Mouse (Mus musculus) spleen, postnatal 36 days (tissue): ENCODE data around the gene Dvl3.
A peak's percentile ranks its signal among the peaks of the same experiment; 100 is the strongest.

Experiments used
- DNase-seq, 2 experiments: peaks; one replicate each; pipeline ENCODE4 v3.0.0; 2022; ENCODE audit warnings: low spot score in 2 of 2, mixed read lengths in 1 of 2

Dvl3 gene

GRCm38 (mm10) chr16:20540438-20540837, 23.7 kb downstream of the Dvl3 start:
- no peak for DNase-seq

- no peak for DNase-seq
Measured at GRCm38 (mm10) chr16:20545696-20546095, 28.9 kb downstream of the Dvl3 start.

DNA sequence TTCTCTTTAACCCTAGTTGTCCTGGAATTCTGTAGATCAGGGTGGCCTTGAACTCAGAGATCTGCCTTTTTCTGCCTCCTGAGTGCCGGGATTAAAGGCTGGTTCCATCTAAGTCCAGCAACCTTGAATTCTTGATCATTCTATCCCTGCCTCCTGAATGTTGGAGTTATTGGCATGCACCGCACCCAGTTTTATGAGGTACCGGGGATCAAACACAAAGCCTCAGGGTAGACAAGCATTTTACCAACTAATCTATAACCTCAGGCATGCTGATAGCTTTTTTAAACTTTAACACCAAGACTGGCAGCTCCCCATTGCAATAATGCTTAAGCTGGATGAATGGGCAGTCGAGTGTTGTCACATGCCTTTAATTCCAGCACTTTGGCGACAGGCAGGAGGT, 30.6 kb downstream of the Dvl3 start:
- DNase-seq = no peak

DNA sequence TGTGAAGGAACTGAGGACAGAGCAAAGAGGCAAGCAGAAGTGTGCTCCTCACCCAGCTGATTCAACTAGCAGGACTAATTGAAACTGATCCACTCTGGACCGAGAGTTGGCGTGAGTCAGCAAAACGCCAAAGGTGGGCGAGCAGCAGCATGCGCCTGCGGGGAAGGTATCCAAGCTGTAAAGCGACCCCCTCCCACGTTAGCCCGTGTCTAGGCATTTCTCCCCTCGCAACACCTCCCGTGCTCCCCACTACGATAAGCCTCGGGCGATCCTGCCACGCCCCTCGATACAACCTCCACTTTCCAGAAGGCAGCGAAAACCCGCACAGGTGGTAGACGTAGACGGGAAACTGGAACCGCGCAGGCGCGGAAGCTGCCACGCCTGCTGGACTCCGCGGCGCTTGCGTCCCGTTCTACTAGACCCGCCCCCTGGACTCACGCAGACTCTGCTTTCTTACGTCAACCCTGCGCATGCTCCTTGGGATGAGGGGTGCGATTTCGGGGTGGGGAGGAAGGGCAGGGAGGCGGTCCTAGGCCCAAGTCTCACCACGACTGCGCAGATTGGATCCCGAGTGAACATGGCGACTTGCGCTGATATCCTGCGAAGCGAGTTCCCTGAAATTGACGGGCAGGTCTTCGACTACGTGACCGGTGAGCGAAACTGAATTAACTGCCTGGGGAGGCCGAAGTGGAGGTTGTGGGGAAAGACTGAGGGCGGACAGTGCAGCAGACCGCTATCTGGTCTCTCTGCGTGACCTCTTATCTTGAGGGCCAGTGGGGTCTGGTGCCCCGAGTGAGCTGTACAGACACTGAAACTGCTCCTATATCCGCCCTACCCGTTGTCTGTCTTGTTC, 31.5 kb downstream of the Dvl3 start, which contains the start of gene Abcf3:
Gene Abcf3, plus strand, starts transcription at position 482 of the 853 bp plus-strand sequence.
- DNase-seq = peak; percentile 99

GRCm38 (mm10) chr16:20549161-20549560, 32.4 kb downstream of the Dvl3 start:
- DNase-seq = no peak

GRCm38 (mm10) chr16:20551691-20552090, 34.9 kb downstream of the Dvl3 start:
- no peak for DNase-seq

GRCm38 (mm10) chr16:20552594-20552993, 35.8 kb downstream of the Dvl3 start:
- no peak for DNase-seq

DNA sequence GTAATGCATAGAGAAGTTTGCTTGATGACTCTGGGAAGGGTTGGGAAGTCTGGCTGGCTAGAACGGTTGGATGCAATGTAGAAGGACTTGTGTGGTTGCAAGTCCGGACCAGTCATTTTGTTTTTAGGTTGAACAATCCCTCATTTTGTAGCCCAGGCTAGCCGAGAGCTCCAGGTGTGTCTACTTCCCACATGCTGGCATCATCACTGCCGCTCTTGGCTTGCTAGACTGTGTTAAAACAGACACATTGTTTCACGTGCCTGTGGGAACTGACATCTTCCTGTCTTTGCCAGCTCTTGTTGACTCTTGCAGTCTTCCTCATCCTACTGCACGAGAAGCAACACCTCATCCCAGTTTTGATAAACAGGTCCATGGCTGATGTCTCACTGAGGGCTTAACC, 38.2 kb downstream of the Dvl3 start:
- no peak for DNase-seq

- no peak for DNase-seq
Measured at GRCm38 (mm10) chr16:20557381-20557780, 40.6 kb downstream of the Dvl3 start.

DNA sequence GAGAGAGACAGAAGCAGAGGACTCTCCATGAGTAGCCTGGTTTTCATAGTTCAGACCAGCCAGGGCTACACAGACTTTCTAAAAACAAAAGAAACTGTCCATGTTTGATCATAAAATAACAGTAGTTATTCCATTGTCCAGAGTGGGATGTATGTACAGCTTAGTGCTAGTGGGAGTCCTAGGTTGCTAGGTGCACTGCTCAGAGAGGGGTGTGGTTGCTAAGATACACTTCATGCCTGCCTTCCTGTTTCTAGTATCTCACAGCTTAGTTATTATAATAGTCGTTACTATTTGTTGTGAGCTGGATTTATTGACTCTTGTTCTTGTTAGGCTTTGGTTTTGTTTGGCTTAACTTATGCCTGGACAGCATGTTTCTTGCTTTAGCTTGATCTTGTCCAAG, 48.3 kb downstream of the Dvl3 start:
- DNase-seq = no peak
